Mouse (Mus musculus) liver, embryonic 16.5 days (tissue): ENCODE data around the gene Gm10197. TPM values are rescaled to one million over a fixed set of nuclear protein-coding genes. Genes with fewer than 3 reads are reported as not detected.

Experiments used
- ATAC-seq: fragments of 200-750 bp; cut with Nextera tagmentation; 2 replicates; pipeline ENCODE4 v1.8.0; 2017; ENCODE audit warnings: low read depth, mild to moderate bottlenecking, moderate number of reproducible peaks, moderate library complexity
- H3K27ac ChIP-seq: fragments of 300-500 bp; sonication (generic); 2 replicates; pipeline ENCODE4 v1.5.1; 2014; ENCODE audit warnings: mild to moderate bottlenecking, low read length
- H3K27me3 ChIP-seq: fragments of 300-500 bp; sonication (generic); 2 replicates; pipeline ENCODE4 v1.6.1; 2014; ENCODE audit warnings: low read depth, low read length, mixed read lengths; ENCODE audit not compliant: control insufficient read depth, insufficient read depth
- H3K36me3 ChIP-seq: fragments of 300-500 bp; sonication (generic); 2 replicates; pipeline ENCODE4 v1.6.1; 2014; ENCODE audit warnings: mild to moderate bottlenecking; ENCODE audit not compliant: control insufficient read depth, insufficient read depth
- H3K4me1 ChIP-seq: fragments of 300-500 bp; sonication (generic); 2 replicates; pipeline ENCODE4 v1.6.1; 2014; ENCODE audit warnings: low read depth, low read length, mixed read lengths; ENCODE audit not compliant: control insufficient read depth
- H3K4me2 ChIP-seq: fragments of 300-500 bp; sonication (generic); 2 replicates; pipeline ENCODE4 v1.6.1; 2014; ENCODE audit warnings: low read depth, low read length, mixed read lengths
- H3K4me3 ChIP-seq: fragments of 300-500 bp; sonication (generic); 2 replicates; pipeline ENCODE4 v1.5.1; 2014; ENCODE audit warnings: low read depth, mild to moderate bottlenecking, low read length
- H3K9ac ChIP-seq: fragments of 300-500 bp; sonication (generic); 2 replicates; pipeline ENCODE4 v1.6.1; 2014; ENCODE audit warnings: low read depth, low read length
- H3K9me3 ChIP-seq: fragments of 300-500 bp; sonication (generic); replicated peaks from 2 replicates; pipeline ENCODE4 v1.6.1; 2016; ENCODE audit warnings: low read length; ENCODE audit not compliant: control insufficient read depth
- WGBS: fragments of 180-500 bp; shearing (Covaris S2); extraction: QIAGEN DNeasy Blood & Tissue Kit; methylation state at CpG from one replicate; pipeline ENCODE4 v1.1.7; 2014; ENCODE audit not compliant: insufficient replicate concordance; 5-methylcytosine and 5-hydroxymethylcytosine counted together
- polyA plus RNA-seq: library from polyadenylated mRNA; unstranded; fragments of >200 nt; fragmentation: Nextera tagmentation; extraction: Ambion mirVana; gene quantifications from 2 replicates; pipeline ENCODE4 v1.2.1, GENCODE M21; 2015

Gm10197 gene
- polyA plus RNA-seq, 1 experiment from 2014 or later, result not detected

DNA sequence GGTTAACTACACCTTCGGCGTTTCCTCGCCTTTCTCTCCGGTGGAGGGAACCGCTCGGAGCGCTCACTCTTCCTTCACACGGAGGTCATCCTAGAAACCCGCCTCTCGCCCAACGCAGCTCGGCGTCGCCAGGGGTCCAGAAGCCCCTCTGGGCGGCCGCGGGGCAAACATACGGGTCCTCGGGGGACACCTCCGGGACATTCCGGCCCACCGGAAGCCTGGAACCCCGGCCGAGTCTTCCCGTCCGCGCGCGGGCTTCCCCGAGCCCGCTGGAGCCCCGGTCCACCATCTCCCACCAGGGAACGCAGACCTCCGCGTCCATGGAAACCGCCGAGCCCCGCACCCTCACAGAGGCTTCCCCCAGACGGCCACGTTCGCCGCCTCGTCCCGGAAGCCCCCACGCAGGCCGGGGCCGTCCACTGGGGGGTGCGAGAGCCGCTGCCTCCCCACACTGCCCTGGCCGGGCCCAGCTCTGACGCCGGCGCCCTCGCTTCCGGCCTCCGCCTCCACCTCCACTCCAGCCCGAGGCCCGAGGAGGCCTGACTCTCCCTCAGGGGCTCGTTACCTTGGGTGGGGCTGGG is 18.4 kb upstream of the Gm10197 start:
- Histone ChIP-seq H3K27me3 (no peaks in the 10 kb centered on the region), H3K9ac (peak overlapping the region; percentile 99), H3K9me3 (no peaks in the 10 kb centered on the region), H3K4me3 (peak overlapping the region; percentile 100), H3K27ac (peak overlapping the region; percentile 98), H3K4me2 (peak overlapping the region; percentile 70), H3K36me3 (peaks cover 21% of the 10 kb centered on the region), H3K4me1 (peaks cover 22% of the 10 kb centered on the region)
- WGBS, result under 1% methylated on average over 59 of the region's 59 CpGs
- peak; percentile 74 for ATAC-seq

DNA sequence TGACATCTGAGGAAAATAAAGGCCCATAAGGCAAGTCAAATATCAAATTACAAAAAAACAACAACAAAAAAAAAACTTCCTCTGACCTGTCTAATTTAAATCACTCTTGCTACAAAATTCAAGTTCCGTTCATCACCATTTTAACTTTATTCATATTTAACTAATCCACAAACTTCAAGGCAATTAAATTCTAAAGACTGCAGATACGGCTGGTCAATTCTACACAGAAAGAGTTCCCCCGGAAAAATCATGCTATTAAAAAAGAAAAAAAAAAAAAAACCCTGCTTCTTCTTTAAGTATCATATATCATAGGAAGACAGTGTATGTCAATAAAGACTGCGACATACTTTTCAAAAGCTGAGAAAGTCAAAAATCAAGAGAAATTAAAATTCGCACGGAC is 17.9 kb upstream of the Gm10197 start:
- 13% methylated on average over 6 of the region's 6 CpGs for WGBS
- Histone ChIP-seq H3K9ac (peak overlapping the region; percentile 99), H3K27ac (peak overlapping the region; percentile 98), H3K36me3 (peaks cover 21% of the 10 kb centered on the region), H3K4me1 (peaks cover 19% of the 10 kb centered on the region), H3K9me3 (no peaks in the 10 kb centered on the region), H3K4me2 (peak overlapping the region; percentile 70), H3K27me3 (no peaks in the 10 kb centered on the region), H3K4me3 (peak overlapping the region; percentile 100)
- ATAC-seq, result no peak

DNA sequence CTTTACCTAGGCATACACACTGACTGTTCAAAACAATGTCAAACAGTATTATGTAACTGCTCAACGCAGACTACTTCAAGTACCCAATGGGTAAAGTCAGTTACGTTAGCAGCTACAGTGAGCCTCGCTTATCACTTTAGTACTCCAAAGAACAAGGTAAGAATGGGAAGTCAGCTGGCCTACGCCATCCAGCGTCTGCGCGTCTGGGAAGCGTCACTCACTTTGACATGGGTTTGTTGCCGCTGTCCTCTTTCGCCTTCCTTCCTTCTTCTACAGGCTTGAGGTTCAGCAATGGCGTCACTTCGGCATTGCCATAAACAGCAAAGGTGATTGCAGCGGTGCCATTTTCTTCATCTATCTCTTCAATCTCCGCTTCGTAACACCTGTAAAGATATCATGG is 11.8 kb upstream of the Gm10197 start:
- Histone ChIP-seq H3K4me3 (no peak overlapping the region), H3K27me3 (no peaks in the 10 kb centered on the region), H3K36me3 (peaks cover 57% of the 10 kb centered on the region), H3K4me1 (peaks cover 4% of the 10 kb centered on the region), H3K9me3 (no peaks in the 10 kb centered on the region), H3K27ac (no peak overlapping the region), H3K4me2 (no peak overlapping the region), H3K9ac (no peak overlapping the region)
- no peak for ATAC-seq
- 91% methylated on average over 15 of the region's 15 CpGs for WGBS

DNA sequence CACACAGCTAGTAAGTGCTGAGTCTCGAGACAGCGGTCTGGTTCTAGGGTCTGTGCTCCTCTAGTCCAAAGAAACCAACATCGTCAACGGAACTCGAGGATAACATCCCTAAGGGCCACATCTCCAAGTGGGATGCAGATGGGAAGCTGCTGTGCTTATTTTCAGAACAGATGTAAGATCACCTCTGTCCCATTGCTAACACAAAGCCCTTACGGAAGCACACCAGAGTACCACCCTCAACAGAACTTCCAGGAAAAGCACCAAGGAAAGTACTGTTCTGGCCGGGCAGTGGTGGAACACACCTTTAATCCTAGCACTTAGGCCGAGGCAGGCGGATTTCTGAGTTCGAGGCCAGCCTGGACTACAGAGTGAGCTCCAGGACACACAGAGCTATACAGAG is 6.9 kb upstream of the Gm10197 start:
- Histone ChIP-seq H3K4me1 (no peaks in the 10 kb centered on the region), H3K4me2 (no peak overlapping the region), H3K9me3 (no peaks in the 10 kb centered on the region), H3K27me3 (no peaks in the 10 kb centered on the region), H3K9ac (no peak overlapping the region), H3K36me3 (peaks cover 50% of the 10 kb centered on the region), H3K4me3 (no peak overlapping the region), H3K27ac (no peak overlapping the region)
- WGBS, result 87% methylated on average over 10 of the region's 10 CpGs
- no peak for ATAC-seq

DNA sequence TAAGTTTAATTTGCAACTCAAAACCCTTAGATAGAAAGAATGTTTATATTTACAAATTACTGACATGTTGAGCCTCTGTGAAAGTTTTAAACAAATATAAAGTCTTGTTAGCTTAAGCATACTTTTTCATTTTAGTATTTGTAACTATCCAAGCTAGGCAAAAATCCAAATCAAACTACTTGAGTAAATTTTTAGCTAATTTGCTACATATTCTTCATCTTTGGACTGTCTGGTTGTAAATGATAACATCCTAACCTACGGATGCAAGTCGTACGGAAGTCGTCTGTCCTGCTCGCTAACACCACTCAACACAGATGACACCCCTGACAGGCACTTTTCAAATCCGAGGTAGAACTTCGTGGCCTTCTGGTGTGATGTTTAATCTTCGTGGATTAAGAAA is 6.1 kb upstream of the Gm10197 start:
- no peaks in the 10 kb centered on the region for H3K27me3 ChIP-seq
- WGBS, result 76% methylated on average over 8 of the region's 8 CpGs
- H3K4me1 ChIP-seq, result no peaks in the 10 kb centered on the region
- no peak for ATAC-seq
- H3K9ac ChIP-seq, result no peak overlapping the region
- no peak overlapping the region for H3K4me3 ChIP-seq
- peaks cover 42% of the 10 kb centered on the region for H3K36me3 ChIP-seq
- no peaks in the 10 kb centered on the region for H3K9me3 ChIP-seq
- H3K27ac ChIP-seq, result no peak overlapping the region
- H3K4me2 ChIP-seq, result no peak overlapping the region

DNA sequence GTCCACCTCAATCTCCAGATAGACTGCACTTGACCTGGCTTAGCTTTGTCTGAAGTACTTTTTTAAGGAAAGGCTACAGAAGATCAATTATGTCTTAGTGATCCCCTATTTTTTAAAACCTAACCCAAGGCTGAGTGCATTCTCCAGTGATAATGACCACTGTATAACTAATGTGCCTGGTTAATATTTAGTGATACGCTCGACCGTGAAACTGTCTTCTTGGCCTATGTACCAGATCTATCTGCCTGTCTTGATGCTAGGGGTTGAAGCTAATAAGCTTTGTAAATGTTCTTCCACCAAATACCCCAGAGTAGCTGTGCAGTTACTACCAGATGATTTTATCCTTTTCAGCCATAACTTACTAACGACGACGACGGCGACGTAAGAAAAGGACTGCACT is 4.2 kb upstream of the Gm10197 start:
- Histone ChIP-seq H3K4me3 (no peak overlapping the region), H3K36me3 (peaks cover 39% of the 10 kb centered on the region)
- ATAC-seq, result no peak

DNA sequence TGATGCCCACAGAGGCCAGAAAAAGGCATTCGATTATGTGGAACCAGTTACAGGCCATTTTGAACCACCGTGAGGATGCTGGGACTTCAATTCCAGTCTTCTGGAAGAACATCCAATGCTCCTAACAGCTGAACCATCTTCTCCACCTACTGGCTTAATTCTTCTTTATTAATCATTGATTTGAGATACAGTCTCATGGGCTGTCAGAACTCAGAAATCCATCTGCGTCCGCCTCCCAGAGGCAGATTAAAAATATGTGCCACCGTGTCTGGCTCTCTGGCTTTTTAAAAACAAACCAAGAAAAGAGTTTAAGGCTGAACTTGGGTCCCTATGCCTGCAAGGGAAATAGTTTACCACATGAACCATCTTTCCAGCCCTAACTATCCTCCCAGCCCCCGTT is 3.7 kb upstream of the Gm10197 start:
- Histone ChIP-seq H3K9ac (no peak overlapping the region), H3K9me3 (no peaks in the 10 kb centered on the region), H3K4me2 (no peak overlapping the region), H3K4me3 (no peak overlapping the region), H3K36me3 (peaks cover 34% of the 10 kb centered on the region), H3K4me1 (no peaks in the 10 kb centered on the region), H3K27me3 (no peaks in the 10 kb centered on the region), H3K27ac (no peak overlapping the region)
- 89% methylated on average over 6 of the region's 6 CpGs for WGBS
- ATAC-seq, result no peak

More for the DNA sequence above, 4.2 kb upstream of the Gm10197 start:
- no peak overlapping the region for H3K27ac ChIP-seq
- H3K4me1 ChIP-seq, result no peaks in the 10 kb centered on the region
- H3K9ac ChIP-seq, result no peak overlapping the region
- 91% methylated on average over 9 of the region's 9 CpGs for WGBS
- no peaks in the 10 kb centered on the region for H3K9me3 ChIP-seq
- no peaks in the 10 kb centered on the region for H3K27me3 ChIP-seq
- H3K4me2 ChIP-seq, result no peak overlapping the region

DNA sequence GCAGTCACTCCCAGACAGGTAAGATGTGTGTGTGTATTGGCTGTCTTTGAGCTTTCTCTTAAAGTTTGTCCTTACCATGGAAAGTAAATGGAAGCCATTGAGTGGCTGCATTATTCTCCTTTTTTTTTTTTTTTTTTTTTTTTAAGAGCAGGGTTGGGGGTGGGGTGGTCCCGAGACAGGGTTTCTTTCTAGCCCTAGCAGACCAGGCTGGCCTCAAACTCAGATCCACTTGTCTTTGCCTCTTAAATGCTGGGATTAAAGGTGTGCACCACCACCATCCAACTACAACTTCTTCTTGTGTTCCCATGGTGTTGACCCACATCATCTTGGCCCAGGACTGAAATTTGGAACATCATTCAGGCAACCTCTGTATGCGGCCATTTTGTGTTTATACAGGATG is 2.0 kb upstream of the Gm10197 start:
- Histone ChIP-seq H3K4me1 (peaks cover 6% of the 10 kb centered on the region), H3K4me3 (no peak overlapping the region), H3K9ac (no peak overlapping the region), H3K27ac (no peak overlapping the region), H3K4me2 (no peak overlapping the region), H3K27me3 (no peaks in the 10 kb centered on the region), H3K9me3 (no peaks in the 10 kb centered on the region), H3K36me3 (peaks cover 30% of the 10 kb centered on the region)
- no peak for ATAC-seq
- WGBS, result 80% methylated on average over 2 of the region's 2 CpGs

DNA sequence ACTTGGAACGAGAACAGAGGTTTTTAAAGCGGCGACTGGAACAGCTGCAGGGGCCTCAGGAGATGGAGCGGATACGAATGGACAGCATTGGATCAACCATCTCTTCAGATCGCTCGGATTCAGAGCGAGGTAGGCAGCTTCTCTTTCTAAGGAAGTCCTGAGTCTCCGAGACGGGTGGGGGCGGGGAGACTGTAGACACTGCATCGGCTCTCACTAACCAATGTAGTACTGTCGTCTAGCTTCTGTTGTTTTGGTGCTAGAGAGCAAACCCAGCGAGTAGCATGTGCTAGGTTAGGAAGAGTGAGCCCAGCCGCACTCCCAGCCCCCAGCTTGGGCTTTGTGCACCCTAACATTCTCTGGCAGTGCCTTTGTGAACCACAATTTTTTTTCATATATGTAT is 1.3 kb downstream of the Gm10197 start:
- H3K4me3 ChIP-seq, result no peak overlapping the region
- H3K4me2 ChIP-seq, result no peak overlapping the region
- peaks cover 6% of the 10 kb centered on the region for H3K4me1 ChIP-seq
- no peak for ATAC-seq
- H3K27me3 ChIP-seq, result no peaks in the 10 kb centered on the region
- WGBS, result 79% methylated on average over 15 of the region's 15 CpGs
- no peak overlapping the region for H3K27ac ChIP-seq
- no peaks in the 10 kb centered on the region for H3K9me3 ChIP-seq
- no peak overlapping the region for H3K9ac ChIP-seq
- peaks cover 24% of the 10 kb centered on the region for H3K36me3 ChIP-seq
